Mouse (Mus musculus): ENCODE data around the gene Tbl1x. TPM values are rescaled to one million over a fixed set of nuclear protein-coding genes. Genes with fewer than 3 reads are reported as not detected.

The Tbl1x gene
- total and polyA plus RNA-seq, 2 experiments from 2014 or later, result 37.0 to 67.2 TPM

DNA sequence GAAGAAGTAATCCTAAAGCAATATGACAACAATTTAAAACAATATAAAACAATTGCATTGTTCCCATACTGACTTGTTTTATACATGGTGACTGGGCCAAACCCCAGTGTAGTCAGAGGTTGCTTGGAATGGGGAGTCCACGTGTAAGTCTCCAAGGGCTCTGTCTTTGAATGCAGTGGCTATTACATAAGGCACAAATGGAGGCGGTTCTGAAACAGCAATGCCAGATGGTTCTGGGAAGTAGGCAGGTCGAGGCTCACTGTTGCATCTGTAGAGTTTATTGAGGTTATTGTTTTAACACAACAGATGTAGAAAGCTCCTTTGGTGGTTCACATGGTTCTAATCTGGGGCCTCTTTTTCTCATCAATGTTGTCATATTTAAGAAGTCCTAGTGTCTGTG, 66.3 kb downstream of the Tbl1x start:
- TF ChIP-seq CTCF (IDR thresholded peaks at IDR 0.05; ENCODE audit: low read depth), result no peak
- no peaks in the 10 kb centered on the region for H3K36me3 ChIP-seq (ENCODE audit: insufficient read depth)
- H3K4me2 ChIP-seq (ENCODE audit: low read depth), result no peak overlapping the region
- H3K9ac ChIP-seq, result no peak overlapping the region
- H3K4me3 ChIP-seq (ENCODE audit: low read depth, low read length), result no peak overlapping the region
- 79% methylated on average over 3 of the region's 3 CpGs for WGBS
- DNase-seq (no peak), ATAC-seq (no peak)
- no peaks in the 10 kb centered on the region for H3K27me3 ChIP-seq (ENCODE audit: insufficient read depth, low read length)
- no peak overlapping the region for H3K27ac ChIP-seq (ENCODE audit: low read depth, low read length)
- no peaks in the 10 kb centered on the region for H3K4me1 ChIP-seq (ENCODE audit: insufficient read depth)
- H3K9me3 ChIP-seq (ENCODE audit: low read length), result no peaks in the 10 kb centered on the region

DNA sequence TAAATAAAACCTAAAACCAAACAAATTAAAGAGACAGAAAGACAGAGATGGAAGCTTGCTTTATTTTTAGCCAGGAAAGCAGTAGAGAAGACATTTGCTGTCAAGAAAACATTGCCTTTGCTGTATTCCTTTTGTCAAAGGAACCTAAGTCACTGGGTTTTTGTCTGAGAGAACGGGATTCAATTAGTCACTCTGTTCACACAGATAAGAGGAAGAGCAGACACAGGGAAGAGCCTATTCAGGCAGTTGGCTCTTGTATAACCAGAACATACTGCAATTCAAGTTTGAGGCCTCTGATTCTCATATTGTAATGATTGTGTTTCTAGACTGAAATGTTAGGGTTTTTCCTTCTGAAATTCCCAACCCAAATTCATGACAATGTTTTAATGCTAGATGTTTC, 67.4 kb downstream of the Tbl1x start:
- 51% methylated on average over 1 of the region's 1 CpGs for WGBS
- Histone ChIP-seq H3K9ac (no peak overlapping the region), H3K27ac (ENCODE audit: low read depth, low read length) (no peak overlapping the region), H3K4me3 (ENCODE audit: low read depth, low read length) (no peak overlapping the region), H3K27me3 (ENCODE audit: insufficient read depth, low read length) (no peaks in the 10 kb centered on the region), H3K4me1 (ENCODE audit: insufficient read depth) (no peaks in the 10 kb centered on the region), H3K9me3 (ENCODE audit: low read length) (no peaks in the 10 kb centered on the region), H3K36me3 (ENCODE audit: insufficient read depth) (no peaks in the 10 kb centered on the region), H3K4me2 (ENCODE audit: low read depth) (no peak overlapping the region)
- ATAC-seq (no peak), DNase-seq (no peak)
- TF ChIP-seq CTCF (IDR thresholded peaks at IDR 0.05; ENCODE audit: low read depth), result no peak

DNA sequence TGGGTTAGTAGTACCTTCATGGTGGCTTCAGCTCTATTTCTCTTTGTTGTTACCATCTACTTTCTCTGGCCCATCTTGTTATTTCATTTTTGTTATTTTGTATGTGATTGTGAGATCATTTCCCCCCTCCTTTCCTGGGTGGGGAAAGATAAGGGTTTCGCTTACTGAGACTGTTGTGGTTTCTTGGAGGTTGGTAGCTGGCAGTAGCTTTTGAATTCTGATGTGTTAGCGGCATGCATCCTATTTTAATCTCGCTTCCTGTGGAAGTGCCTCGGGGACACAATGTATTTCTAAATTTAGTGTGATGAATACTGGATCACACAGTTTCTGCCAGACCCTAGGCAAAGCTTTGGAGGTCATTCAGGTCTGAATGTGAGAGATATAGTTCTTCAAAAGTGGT, 69.2 kb downstream of the Tbl1x start:
- WGBS, result 71% methylated on average over 4 of the region's 4 CpGs
- no peak overlapping the region for H3K4me2 ChIP-seq (ENCODE audit: low read depth)
- H3K9me3 ChIP-seq (ENCODE audit: low read length), result no peaks in the 10 kb centered on the region
- H3K9ac ChIP-seq, result no peak overlapping the region
- H3K36me3 ChIP-seq (ENCODE audit: insufficient read depth), result no peaks in the 10 kb centered on the region
- no peak for TF ChIP-seq CTCF (IDR thresholded peaks at IDR 0.05; ENCODE audit: low read depth)
- no peaks in the 10 kb centered on the region for H3K4me1 ChIP-seq (ENCODE audit: insufficient read depth)
- no peak overlapping the region for H3K27ac ChIP-seq (ENCODE audit: low read depth, low read length)
- H3K4me3 ChIP-seq (ENCODE audit: low read depth, low read length), result no peak overlapping the region
- ATAC-seq (no peak), DNase-seq (no peak)
- H3K27me3 ChIP-seq (ENCODE audit: insufficient read depth, low read length), result no peaks in the 10 kb centered on the region

DNA sequence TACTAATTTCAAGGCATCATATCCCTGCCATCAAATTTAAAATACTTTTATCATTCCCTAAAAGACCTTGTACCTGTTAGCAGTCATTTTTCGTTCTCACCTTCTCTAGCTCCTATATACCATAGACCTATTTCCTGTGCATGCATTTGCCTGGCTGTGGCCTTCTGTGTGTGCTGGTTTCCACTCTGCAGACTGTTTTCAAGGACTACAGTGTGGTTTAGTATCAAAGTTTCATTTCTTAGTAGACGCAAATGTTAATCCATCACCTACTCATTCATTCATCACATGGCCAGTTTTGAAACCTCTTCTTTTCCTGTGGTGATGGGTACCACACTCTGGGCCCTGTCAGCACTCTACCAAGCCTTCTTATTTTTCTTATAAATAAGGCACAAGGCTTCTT, 75.2 kb downstream of the Tbl1x start:
- WGBS, result 85% methylated on average over 2 of the region's 2 CpGs
- H3K36me3 ChIP-seq (ENCODE audit: insufficient read depth), result no peaks in the 10 kb centered on the region
- no peak for ATAC-seq
- DNase-seq, result no peak
- no peak for TF ChIP-seq CTCF (IDR thresholded peaks at IDR 0.05; ENCODE audit: low read depth)
- H3K27ac ChIP-seq (ENCODE audit: low read depth, low read length), result no peak overlapping the region
- H3K9ac ChIP-seq, result no peak overlapping the region
- H3K4me2 ChIP-seq (ENCODE audit: low read depth), result no peak overlapping the region
- no peaks in the 10 kb centered on the region for H3K4me1 ChIP-seq (ENCODE audit: insufficient read depth)
- H3K4me3 ChIP-seq (ENCODE audit: low read depth, low read length), result no peak overlapping the region
- H3K27me3 ChIP-seq (ENCODE audit: insufficient read depth, low read length), result no peaks in the 10 kb centered on the region
- H3K9me3 ChIP-seq (ENCODE audit: low read length), result no peaks in the 10 kb centered on the region

DNA sequence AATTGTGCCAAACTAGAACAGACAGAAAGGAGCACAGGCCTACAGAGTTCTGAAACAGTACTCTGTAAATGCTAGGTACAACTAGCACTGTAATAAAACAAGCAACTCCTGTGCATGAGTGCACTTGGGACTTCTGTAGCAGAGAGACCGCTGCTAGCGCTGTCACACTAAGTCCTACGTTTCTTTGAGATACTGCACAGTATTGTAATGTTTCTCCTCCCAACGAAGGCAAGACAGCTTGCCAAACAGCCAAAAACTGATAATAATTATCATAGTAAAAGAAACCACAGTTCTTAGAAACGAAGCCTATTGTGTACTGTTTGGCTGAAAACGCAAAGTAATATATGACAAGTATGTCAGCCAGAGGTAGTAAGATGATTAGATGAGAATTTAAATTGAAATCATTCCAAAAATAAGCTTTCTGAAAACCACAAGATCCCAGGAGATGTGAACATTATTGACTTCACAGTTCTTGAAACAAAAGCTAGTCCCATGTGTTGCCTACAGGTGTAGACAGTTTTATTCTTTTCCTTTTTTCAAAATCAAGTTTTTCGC, 83.9 kb downstream of the Tbl1x start:
- no peaks in the 10 kb centered on the region for H3K4me1 ChIP-seq (ENCODE audit: insufficient read depth)

DNA sequence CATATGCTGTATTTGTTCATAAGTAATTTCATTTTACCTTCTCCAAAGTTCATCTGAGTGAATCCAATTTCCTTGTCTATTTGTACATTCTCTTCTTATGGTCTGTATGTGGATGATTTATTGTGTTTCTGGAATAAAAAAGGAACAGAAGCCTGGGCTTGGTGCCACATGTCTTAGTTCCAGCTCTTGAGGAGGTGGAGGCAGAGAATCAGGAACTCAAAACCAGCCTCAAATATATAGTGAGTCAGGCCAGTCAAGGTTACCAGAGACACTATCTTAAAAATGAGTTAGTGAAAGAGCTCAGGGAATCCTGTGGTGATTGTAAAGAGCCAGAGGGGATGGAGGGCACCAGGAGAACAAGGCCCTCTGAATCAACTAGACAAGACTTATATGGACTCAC, 86.9 kb downstream of the Tbl1x start:
- no peak for DNase-seq
- no peak for TF ChIP-seq CTCF (IDR thresholded peaks at IDR 0.05; ENCODE audit: low read depth)
- H3K4me1 ChIP-seq (ENCODE audit: insufficient read depth), result no peaks in the 10 kb centered on the region
- no peak overlapping the region for H3K4me2 ChIP-seq (ENCODE audit: low read depth)
- H3K4me3 ChIP-seq (ENCODE audit: low read depth, low read length), result no peak overlapping the region
- no peak overlapping the region for H3K9ac ChIP-seq
- ATAC-seq, result no peak
- H3K27me3 ChIP-seq (ENCODE audit: insufficient read depth, low read length), result no peaks in the 10 kb centered on the region
- H3K27ac ChIP-seq (ENCODE audit: low read depth, low read length), result no peak overlapping the region
- H3K36me3 ChIP-seq (ENCODE audit: insufficient read depth), result no peaks in the 10 kb centered on the region
- H3K9me3 ChIP-seq (ENCODE audit: low read length), result no peaks in the 10 kb centered on the region

More for the DNA sequence above, 83.9 kb downstream of the Tbl1x start:
- DNase-seq, result no peak
- H3K4me2 ChIP-seq (ENCODE audit: low read depth), result no peak overlapping the region
- ATAC-seq, result no peak
- H3K36me3 ChIP-seq (ENCODE audit: insufficient read depth), result no peaks in the 10 kb centered on the region
- H3K27ac ChIP-seq (ENCODE audit: low read depth, low read length), result no peak overlapping the region
- H3K9me3 ChIP-seq (ENCODE audit: low read length), result no peaks in the 10 kb centered on the region
- H3K9ac ChIP-seq, result no peak overlapping the region
- H3K4me3 ChIP-seq (ENCODE audit: low read depth, low read length), result no peak overlapping the region
- TF ChIP-seq CTCF (IDR thresholded peaks at IDR 0.05; ENCODE audit: low read depth), result no peak
- 57% methylated on average over 7 of the region's 7 CpGs for WGBS
- no peaks in the 10 kb centered on the region for H3K27me3 ChIP-seq (ENCODE audit: insufficient read depth, low read length)

DNA sequence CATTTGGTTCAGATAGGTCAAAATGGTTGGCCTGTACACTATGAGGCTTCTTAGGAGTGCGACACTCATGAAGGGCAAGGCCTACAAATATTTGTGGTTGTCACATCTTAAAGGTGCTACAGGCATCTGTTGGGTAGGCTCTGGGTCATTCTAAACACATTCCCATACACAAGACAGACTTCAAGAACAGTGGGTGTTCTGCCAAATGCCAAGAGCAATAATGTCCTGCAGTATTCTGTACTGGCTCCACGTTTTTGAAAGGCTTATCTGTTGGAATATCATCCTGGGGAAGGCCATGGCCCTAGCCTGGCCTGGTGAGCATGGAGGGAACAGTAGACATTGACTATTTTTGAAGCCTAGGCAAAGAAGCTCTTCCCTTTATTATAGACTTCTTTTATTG, 87.9 kb downstream of the Tbl1x start:
- Histone ChIP-seq H3K27me3 (ENCODE audit: insufficient read depth, low read length) (no peaks in the 10 kb centered on the region), H3K4me3 (ENCODE audit: low read depth, low read length) (no peak overlapping the region), H3K36me3 (ENCODE audit: insufficient read depth) (no peaks in the 10 kb centered on the region), H3K4me1 (ENCODE audit: insufficient read depth) (no peaks in the 10 kb centered on the region), H3K4me2 (ENCODE audit: low read depth) (no peak overlapping the region), H3K9ac (no peak overlapping the region), H3K27ac (ENCODE audit: low read depth, low read length) (no peak overlapping the region), H3K9me3 (ENCODE audit: low read length) (no peaks in the 10 kb centered on the region)
- no peak for TF ChIP-seq CTCF (IDR thresholded peaks at IDR 0.05; ENCODE audit: low read depth)
- DNase-seq, result no peak
- ATAC-seq, result no peak
- WGBS, result 67% methylated on average over 2 of the region's 2 CpGs

All from forebrain, postnatal 0 days (tissue).